Mouse (Mus musculus) olfactory bulb, adult 2 months (tissue): ENCODE results near the gene Selplg. TPM values are rescaled to one million over a fixed set of nuclear protein-coding genes. Genes with fewer than 3 reads are reported as not detected.

Source experiments
- H3K27ac ChIP-seq: fragments of 200-500 bp; 2 replicates; pipeline ENCODE4 v1.5.1; 2012; ENCODE audit warnings: low read depth, low read length; ENCODE audit not compliant: insufficient read depth
- H3K4me1 ChIP-seq: fragments of 200-500 bp; 2 replicates; pipeline ENCODE4 v1.6.1; 2012; ENCODE audit warnings: low read length; ENCODE audit not compliant: control insufficient read depth, insufficient read depth
- H3K4me3 ChIP-seq: fragments of 200-500 bp; 2 replicates; pipeline ENCODE4 v1.5.1; 2012; ENCODE audit warnings: mild to moderate bottlenecking, low read depth, low read length, moderate library complexity; ENCODE audit not compliant: insufficient read depth
- CTCF ChIP-seq: fragments of 200-500 bp; IDR thresholded peaks from 2 replicates; pipeline ENCODE4 v1.5.1; 2012; ENCODE audit warnings: low read depth, mild to moderate bottlenecking, low read length, moderate library complexity; ENCODE audit not compliant: insufficient read depth
- POLR2A ChIP-seq: fragments of 200-500 bp; IDR thresholded peaks from 2 replicates; pipeline ENCODE4 v1.6.1; 2012; ENCODE audit warnings: mild to moderate bottlenecking, low read depth, low read length, moderate library complexity; ENCODE audit not compliant: insufficient read depth
- whole genome bisulfite sequencing: fragments of 180-500 bp; shearing (Covaris S2); methylation state at CpG from one replicate; pipeline ENCODE4 v1.1.7; 2018; 5-methylcytosine and 5-hydroxymethylcytosine counted together
- polyA plus RNA-seq: library from polyadenylated mRNA; stranded (reverse); fragments of >200 nt; gene quantifications from 2 replicates; pipeline ENCODE4 v1.2.4, GENCODE M21; 2012; ENCODE audit warnings: low replicate concordance; ENCODE audit not compliant: missing spikeins, insufficient read depth, insufficient read length

Gene Selplg
- polyA plus RNA-seq, 1 experiment = not detected

GRCm38 (mm10) chr5:113856631-113857030 is 24.2 kb upstream of the Selplg start:
- Histone ChIP-seq H3K27ac (no peak overlapping the region), H3K4me1 (peaks cover 24% of the 10 kb centered on the region), H3K4me3 (no peak overlapping the region)
- WGBS = 72% methylated on average over 7 of the region's 7 CpGs
- TF ChIP-seq CTCF (no peak), POLR2A (no peak)

- Histone ChIP-seq H3K4me3 (no peak overlapping the region), H3K27ac (peak overlapping the region; percentile 29; the same call in 1 of the 2 replicates), H3K4me1 (peaks cover 24% of the 10 kb centered on the region)
- TF ChIP-seq POLR2A (no peak), CTCF (no peak)
- whole genome bisulfite sequencing = 46% methylated on average over 3 of the region's 3 CpGs
Observed at GRCm38 (mm10) chr5:113855696-113856095, 23.3 kb upstream of the Selplg start.

GRCm38 (mm10) chr5:113855117-113855516 is 22.7 kb upstream of the Selplg start:
- TF ChIP-seq CTCF (no peak), POLR2A (no peak)
- no peak overlapping the region for H3K4me3 ChIP-seq
- no peak overlapping the region for H3K27ac ChIP-seq
- peaks cover 22% of the 10 kb centered on the region for H3K4me1 ChIP-seq
- WGBS = 80% methylated on average over 10 of the region's 10 CpGs

DNA sequence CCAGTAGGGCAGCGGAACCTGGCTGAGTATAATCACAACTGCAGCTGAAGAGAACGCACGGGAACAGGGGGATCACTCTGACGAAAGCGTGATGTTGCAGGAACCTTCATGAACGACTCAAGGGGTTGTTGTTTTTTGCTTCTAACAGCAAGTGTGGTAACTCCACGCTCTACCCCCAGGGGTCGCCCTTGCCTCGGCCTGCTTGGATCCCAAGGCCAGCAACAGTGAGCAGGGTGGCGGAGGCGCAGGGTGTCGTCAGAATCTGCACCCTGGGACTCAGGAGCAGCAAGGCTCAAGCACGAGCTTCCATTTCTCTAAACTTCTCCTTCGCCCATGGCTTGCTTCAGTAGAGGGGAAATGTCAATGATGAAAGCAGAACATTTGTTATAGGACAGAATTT is 22.1 kb upstream of the Selplg start:
- WGBS = 27% methylated on average over 14 of the region's 14 CpGs

DNA sequence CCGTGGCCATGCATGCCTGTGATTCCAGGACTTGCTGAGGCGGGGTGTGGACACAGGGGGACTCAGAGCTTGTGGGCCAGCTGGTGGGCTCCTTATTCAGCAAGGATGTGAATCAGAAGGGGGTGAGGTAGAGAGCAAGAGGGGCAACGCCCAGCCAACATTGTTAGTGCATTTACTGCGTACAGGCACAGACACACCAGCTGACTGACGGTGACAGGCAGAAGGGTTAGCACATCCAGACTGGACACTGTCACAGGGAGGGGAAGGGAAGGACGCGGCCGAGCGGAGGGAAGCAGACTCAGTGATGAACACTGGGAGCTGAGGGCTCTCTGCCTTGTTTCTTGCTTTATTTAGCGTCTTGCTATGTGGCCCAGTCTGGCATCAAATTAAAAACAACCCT is 21.1 kb upstream of the Selplg start:
- TF ChIP-seq POLR2A (no peak), CTCF (no peak)
- Histone ChIP-seq H3K27ac (no peak overlapping the region), H3K4me1 (peaks cover 16% of the 10 kb centered on the region), H3K4me3 (no peak overlapping the region)
- 87% methylated on average over 10 of the region's 10 CpGs for WGBS

More for the DNA sequence above, 22.1 kb upstream of the Selplg start:
- Histone ChIP-seq H3K4me3 (no peak overlapping the region), H3K4me1 (peaks cover 21% of the 10 kb centered on the region), H3K27ac (no peak overlapping the region)
- no peak for TF ChIP-seq POLR2A
- peak; percentile 95 for TF ChIP-seq CTCF

GRCm38 (mm10) chr5:113852463-113852862 is 20.0 kb upstream of the Selplg start:
- Histone ChIP-seq H3K4me3 (no peak overlapping the region), H3K4me1 (peaks cover 16% of the 10 kb centered on the region), H3K27ac (no peak overlapping the region)
- WGBS = 93% methylated on average over 7 of the region's 7 CpGs
- TF ChIP-seq CTCF (no peak), POLR2A (no peak)

- no peak overlapping the region for H3K27ac ChIP-seq
- TF ChIP-seq CTCF = no peak
- no peak for TF ChIP-seq POLR2A
- WGBS = 86% methylated on average over 8 of the region's 8 CpGs
- H3K4me3 ChIP-seq = no peak overlapping the region
- H3K4me1 ChIP-seq = peaks cover 10% of the 10 kb centered on the region
Observed at GRCm38 (mm10) chr5:113850680-113851230, 18.3 kb upstream of the Selplg start.

- WGBS = 86% methylated on average over 9 of the region's 9 CpGs
Observed at GRCm38 (mm10) chr5:113847636-113848035, 15.2 kb upstream of the Selplg start.

GRCm38 (mm10) chr5:113846656-113847055 is 14.2 kb upstream of the Selplg start:
- Histone ChIP-seq H3K4me1 (peaks cover 7% of the 10 kb centered on the region), H3K4me3 (no peak overlapping the region), H3K27ac (no peak overlapping the region)
- no peak for TF ChIP-seq POLR2A
- TF ChIP-seq CTCF = no peak
- WGBS = 91% methylated on average over 8 of the region's 8 CpGs

More at GRCm38 (mm10) chr5:113847636-113848035, 15.2 kb upstream of the Selplg start:
- TF ChIP-seq CTCF (no peak), POLR2A (no peak)
- Histone ChIP-seq H3K4me1 (peaks cover 7% of the 10 kb centered on the region), H3K4me3 (no peak overlapping the region), H3K27ac (no peak overlapping the region)
